Comparison of ENCODE assay signal across 25 mouse cellular contexts in the genomic region with DNA sequence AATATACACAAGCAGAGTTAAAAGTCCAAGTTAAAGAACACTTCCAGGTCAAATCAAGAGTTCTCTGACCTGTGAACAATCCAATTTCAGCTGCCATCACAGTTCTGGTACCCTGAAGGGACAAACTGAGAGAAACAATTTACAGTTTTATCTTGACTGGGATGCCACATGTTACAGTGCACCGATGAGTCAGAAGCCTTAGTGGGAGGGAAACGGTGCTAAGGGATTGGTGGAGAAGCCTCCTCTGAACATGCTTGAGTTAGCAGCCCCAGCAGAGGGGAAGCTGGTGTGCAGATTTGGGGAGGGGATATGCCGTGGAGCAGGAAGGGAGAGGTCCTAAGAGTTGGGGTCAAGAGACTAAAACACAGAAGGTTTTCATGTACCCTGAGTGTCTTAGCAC.
DNase-seq lines count a peak whose midpoint lies in the region; ATAC-seq and TF ChIP-seq lines count a peak whose summit lies in the region.
"Had no signal": no experiment of that assay in that cellular context is flagged by ENCODE, and none has a peak within 500 bp of the region (broad histone marks: within the 10 kb centered on the region; RNA-seq: fewer than 3 reads in every experiment).

No protein-coding gene starts in this region.

- H3K36me3 ChIP-seq in myocyte (ENCODE audit: control insufficient read depth, insufficient read depth), result no peaks in the 10 kb centered on the region
- H3K36me3 ChIP-seq: embryonic facial prominence, embryonic 13.5 days; embryonic facial prominence, embryonic 15.5 days; G1E had no signal

- peak; percentile 79 for ATAC-seq in frontal cortex, adult (ENCODE audit: low TSS enrichment)
- no peak for ATAC-seq in megakaryocyte progenitor cell, adult 5-6 weeks (replicated peaks; ENCODE audit: poor library complexity)
- ATAC-seq: CD4-positive, CD25-positive, alpha-beta regulatory T cell, adult 4 months; forebrain, embryonic 13.5 days; forebrain, embryonic 16.5 days had no signal

- no peaks in the 10 kb centered on the region for H3K79me2 ChIP-seq in myocyte (ENCODE audit: control insufficient read depth, insufficient read depth)

- peak overlapping the region; percentile 12 for H3K4me2 ChIP-seq in myocyte (ENCODE audit: low read depth)
- H3K4me2 ChIP-seq: embryonic facial prominence, embryonic 13.5 days; embryonic facial prominence, embryonic 15.5 days; forebrain, embryonic 13.5 days had no signal

- H3K4me3 ChIP-seq in myocyte, result no peak overlapping the region
- H3K4me3 ChIP-seq: embryonic facial prominence, embryonic 13.5 days; embryonic facial prominence, embryonic 15.5 days; forebrain, embryonic 13.5 days had no signal

- no peak for TF ChIP-seq POLR2A in myocyte (IDR thresholded peaks at IDR 0.05; ENCODE audit: insufficient read length, low read depth)

- no peak overlapping the region for H3ac ChIP-seq in myocyte (ENCODE audit: control insufficient read depth, insufficient read length)

- H3K27me3 ChIP-seq in myocyte (ENCODE audit: control insufficient read depth, insufficient read depth, insufficient read length), result no peaks in the 10 kb centered on the region
- H3K27me3 ChIP-seq: CH12.LX; embryonic facial prominence, embryonic 13.5 days; embryonic facial prominence, embryonic 15.5 days; forebrain, embryonic 13.5 days had no signal

- no peak for DNase-seq in frontal cortex, adult 2 months (ENCODE audit: extremely low spot score in 1 of 2, low spot score in 1 of 2)
- peak; percentile 54 for DNase-seq in 3T3-L1 (ENCODE audit: low read depth, low spot score)
- peak; percentile 41 for DNase-seq in NIH3T3 (ENCODE audit: low read depth)
- DNase-seq in adrenal gland, adult (ENCODE audit: inconsistent age in 2 of 2, low spot score in 1 of 2), result no peak
- DNase-seq: adrenal gland, adult 8-10 months; adrenal gland, postnatal 14 days; adrenal gland, postnatal 36 days; B cell, adult 2 months; cerebellum, adult 11 months; cerebellum, adult 18-20 months; cerebellum, adult 8-10 months; cerebellum, adult 9-11 months; cerebellum, postnatal 14 days; cerebellum, postnatal 36 days; embryo, embryonic 11 days had no signal

TF ChIP-seq in myocyte, 11 proteins besides CTCF, POLR2A, EP300 and RAD21:
- TF ChIP-seq E2F4 (IDR thresholded peaks at IDR 0.05; ENCODE audit: insufficient read depth) (no peak), TCF3 (IDR thresholded peaks at IDR 0.05; ENCODE audit: insufficient read length, low read depth) (no peak), MYOD1 (IDR thresholded peaks at IDR 0.05; ENCODE audit: control insufficient read depth in 1 of 3, insufficient read length in 2 of 3, low read depth in 2 of 3) (no peak), MAX (IDR thresholded peaks at IDR 0.05; ENCODE audit: low read depth) (no peak), MYOG (IDR thresholded peaks at IDR 0.05; ENCODE audit: control insufficient read depth in 1 of 3, insufficient read depth in 1 of 3, insufficient read length in 2 of 3, low read depth in 2 of 3) (no peak), CEBPB (IDR thresholded peaks at IDR 0.05; ENCODE audit: insufficient read depth, poor library complexity, severe bottlenecking) (no peak), SRF (IDR thresholded peaks at IDR 0.05; ENCODE audit: control insufficient read depth, insufficient read length, low read depth) (no peak), USF1 (IDR thresholded peaks at IDR 0.05; ENCODE audit: low read depth) (no peak), REST (IDR thresholded peaks at IDR 0.05; ENCODE audit: insufficient read depth, insufficient read length) (no peak), TCF12 (IDR thresholded peaks at IDR 0.05; ENCODE audit: insufficient read depth, poor library complexity, severe bottlenecking) (no peak), POLR2AphosphoS2 (IDR thresholded peaks at IDR 0.05; ENCODE audit: insufficient read length, low read depth) (no peak)

Comparison
In these comparisons a context has a peak if more than half of its experiments do, and no peak if none do; other contexts are left out.
1. DNase-seq: peak in 3T3-L1 (single experiment) and NIH3T3 (single experiment); none in frontal cortex, adult 2 months (0 of 2) and adrenal gland, adult (0 of 2).